Mouse (Mus musculus) limb, embryonic 12.5 days (tissue): ENCODE results near the gene Abcg1. TPM values are rescaled to one million over a fixed set of nuclear protein-coding genes. Genes with fewer than 3 reads are reported as not detected.
A peak's percentile ranks its signal among the peaks of the same experiment; 100 is the strongest.

Experiments
- ATAC-seq: fragments of 200-750 bp; cut with Nextera tagmentation; 2 replicates; pipeline ENCODE4 v1.8.0; 2017; ENCODE audit warnings: low read depth, moderate TSS enrichment; ENCODE audit not compliant: insufficient number of reproducible peaks, insufficient read depth, low FRiP score, low TSS enrichment
- H3K27ac ChIP-seq: fragments of 300-500 bp; sonication (generic); 2 replicates; pipeline ENCODE4 v1.5.1; 2016; ENCODE audit warnings: mild to moderate bottlenecking, moderate library complexity
- H3K27me3 ChIP-seq: fragments of 300-500 bp; sonication (generic); 2 replicates; pipeline ENCODE4 v1.6.1; 2016; ENCODE audit warnings: mild to moderate bottlenecking, moderate library complexity
- H3K36me3 ChIP-seq: fragments of 300-500 bp; sonication (generic); 2 replicates; pipeline ENCODE4 v1.6.1; 2016; ENCODE audit warnings: mild to moderate bottlenecking, moderate library complexity
- H3K4me1 ChIP-seq: fragments of 300-500 bp; sonication (generic); replicated peaks from 2 replicates; pipeline ENCODE4 v1.6.1; 2016
- H3K4me2 ChIP-seq: fragments of 300-500 bp; sonication (generic); 2 replicates; pipeline ENCODE4 v1.6.1; 2016; ENCODE audit warnings: mild to moderate bottlenecking, moderate library complexity
- H3K4me3 ChIP-seq: fragments of 300-500 bp; sonication (generic); replicated peaks from 2 replicates; pipeline ENCODE4 v1.5.1; 2016; ENCODE audit warnings: mild to moderate bottlenecking
- H3K9ac ChIP-seq: fragments of 300-500 bp; sonication (generic); replicated peaks from 2 replicates; pipeline ENCODE4 v1.6.1; 2016; ENCODE audit warnings: mild to moderate bottlenecking, moderate library complexity
- H3K9me3 ChIP-seq: fragments of 300-500 bp; sonication (generic); 2 replicates; pipeline ENCODE4 v1.6.1; 2016; ENCODE audit warnings: mild to moderate bottlenecking, moderate library complexity
- WGBS: fragments of 180-500 bp; shearing (Covaris S2); methylation state at CpG from one replicate; pipeline ENCODE4 v1.1.7; 2016; 5-methylcytosine and 5-hydroxymethylcytosine counted together
- polyA plus RNA-seq: library from polyadenylated mRNA; unstranded; fragments of >200 nt; fragmentation: Nextera tagmentation; extraction: Ambion mirVana; gene quantifications from 2 replicates; pipeline ENCODE4 v1.2.1, GENCODE M21; 2016

Abcg1 gene
- polyA plus RNA-seq, 1 experiment from 2014 or later: 10.9 TPM

DNA sequence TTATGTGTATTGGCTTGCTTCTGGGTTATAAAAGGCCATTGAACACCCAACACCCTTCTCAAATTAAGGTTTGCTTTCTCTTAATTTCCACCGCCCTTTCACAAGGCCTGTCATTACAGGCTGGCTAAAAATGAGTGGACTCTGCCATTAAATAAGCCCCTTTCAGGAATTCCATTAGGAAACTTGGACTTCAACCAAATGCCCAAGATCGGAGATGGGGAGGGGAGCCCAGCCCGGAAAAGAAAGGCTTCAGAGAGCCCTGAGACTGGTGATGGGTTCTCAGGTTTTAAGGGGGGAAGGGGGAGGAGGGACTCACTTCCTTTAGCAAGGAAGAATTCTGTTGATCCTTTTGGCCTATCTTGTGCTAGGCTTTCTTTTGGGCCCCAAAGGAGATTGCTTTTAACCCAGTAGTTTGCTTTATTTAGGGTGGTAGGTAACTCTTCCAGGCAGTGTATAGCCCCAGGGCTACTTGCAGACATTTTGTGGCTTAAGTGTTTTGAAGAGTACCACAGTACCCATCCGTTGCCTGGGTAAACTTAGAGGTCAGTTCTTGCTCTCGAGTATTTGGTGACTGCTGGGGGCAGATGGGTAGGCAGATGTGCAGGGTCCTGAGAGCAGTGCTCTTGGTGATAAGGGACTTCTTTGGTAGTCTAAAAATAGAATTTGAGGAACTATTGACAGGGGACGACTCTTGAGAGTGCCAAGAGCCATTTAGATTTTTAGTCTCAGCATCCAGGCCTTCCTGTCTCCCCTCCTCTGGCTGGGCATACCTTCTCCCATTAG is 13.1 kb downstream of the Abcg1 start:
- no peaks in the 10 kb centered on the region for H3K27me3 ChIP-seq
- H3K36me3 ChIP-seq: no peaks in the 10 kb centered on the region
- peak overlapping the region; percentile 74 for H3K27ac ChIP-seq
- peaks cover 83% of the 10 kb centered on the region for H3K4me1 ChIP-seq
- no peak for ATAC-seq
- H3K4me3 ChIP-seq: no peak overlapping the region
- WGBS: 40% methylated on average over 6 of the region's 6 CpGs
- H3K9me3 ChIP-seq: no peaks in the 10 kb centered on the region
- no peak overlapping the region for H3K4me2 ChIP-seq
- H3K9ac ChIP-seq: no peak overlapping the region

DNA sequence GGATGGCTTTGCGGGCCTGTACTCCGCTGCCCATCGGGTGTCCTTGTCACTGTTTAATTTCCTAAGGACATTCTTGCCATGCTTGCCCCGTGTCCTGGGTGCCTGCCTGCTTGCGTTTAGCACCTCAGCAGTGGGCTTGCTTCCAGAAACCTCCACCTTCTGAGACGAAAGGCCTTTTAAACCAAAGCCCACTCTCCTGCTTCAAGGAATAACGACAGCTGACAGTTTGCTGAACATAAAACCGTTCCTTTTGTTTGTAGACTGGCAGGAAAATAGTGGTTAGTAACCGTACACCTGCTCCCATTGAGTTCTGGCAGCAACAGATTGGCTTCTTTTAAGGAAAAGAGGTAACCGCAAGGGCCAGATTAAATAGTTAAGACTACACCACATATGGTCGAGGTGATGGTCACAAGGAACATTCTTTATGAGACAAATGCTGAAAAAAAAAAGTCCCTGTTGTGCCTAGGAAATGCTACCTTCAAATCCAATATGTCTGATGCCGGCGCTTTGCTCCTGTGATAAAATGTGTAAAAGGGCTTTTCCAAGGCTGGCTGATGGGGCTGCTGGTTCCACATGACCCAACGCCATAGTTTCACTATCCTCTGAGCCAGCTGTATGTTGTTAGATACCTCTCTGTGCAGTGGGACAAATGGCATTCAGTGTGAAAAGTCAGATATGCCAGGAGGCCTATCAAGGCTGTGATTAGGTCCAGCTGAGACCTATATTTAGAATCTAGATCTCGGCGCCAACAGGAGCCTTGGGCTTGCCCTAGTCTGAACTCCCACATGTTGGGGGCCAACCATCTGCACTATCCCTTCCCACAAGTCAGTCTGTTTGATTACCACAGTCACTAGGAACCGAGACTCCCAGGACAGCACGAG is 14.2 kb downstream of the Abcg1 start:
- 50% methylated on average over 18 of the region's 18 CpGs for WGBS
- no peak overlapping the region for H3K4me2 ChIP-seq
- no peak overlapping the region for H3K4me3 ChIP-seq
- H3K27me3 ChIP-seq: no peaks in the 10 kb centered on the region
- H3K9me3 ChIP-seq: no peaks in the 10 kb centered on the region
- peaks cover 78% of the 10 kb centered on the region for H3K4me1 ChIP-seq
- peak overlapping the region; percentile 74 for H3K27ac ChIP-seq
- no peak for ATAC-seq
- H3K36me3 ChIP-seq: no peaks in the 10 kb centered on the region
- H3K9ac ChIP-seq: no peak overlapping the region

DNA sequence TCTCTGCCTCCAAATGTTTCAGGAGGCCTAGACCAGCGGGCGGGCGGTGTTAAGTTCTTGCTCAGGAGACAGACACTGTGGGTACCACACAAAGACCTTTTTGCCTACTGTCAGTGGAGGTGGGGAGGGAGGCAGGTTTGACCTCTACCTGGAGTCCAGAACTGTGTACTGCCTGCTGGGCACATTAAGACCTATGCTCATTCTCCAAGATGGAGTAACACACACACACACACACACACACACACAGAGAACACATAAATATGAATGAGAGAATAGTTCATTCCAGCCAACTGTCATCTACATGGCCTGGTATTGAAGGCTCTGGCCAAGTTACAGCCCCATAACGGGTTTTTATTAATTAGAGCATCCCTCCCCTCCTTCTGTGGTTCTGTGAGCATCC is 15.4 kb downstream of the Abcg1 start:
- Histone ChIP-seq H3K36me3 (no peaks in the 10 kb centered on the region), H3K27me3 (no peaks in the 10 kb centered on the region), H3K9me3 (no peaks in the 10 kb centered on the region), H3K9ac (no peak overlapping the region), H3K4me2 (peak overlapping the region; percentile 58), H3K4me3 (peak overlapping the region; percentile 22; the same call in 1 of the 2 replicates), H3K27ac (peak overlapping the region; percentile 74; the same call in 1 of the 2 replicates), H3K4me1 (peaks cover 69% of the 10 kb centered on the region)
- no peak for ATAC-seq
- 74% methylated on average over 4 of the region's 4 CpGs for WGBS

DNA sequence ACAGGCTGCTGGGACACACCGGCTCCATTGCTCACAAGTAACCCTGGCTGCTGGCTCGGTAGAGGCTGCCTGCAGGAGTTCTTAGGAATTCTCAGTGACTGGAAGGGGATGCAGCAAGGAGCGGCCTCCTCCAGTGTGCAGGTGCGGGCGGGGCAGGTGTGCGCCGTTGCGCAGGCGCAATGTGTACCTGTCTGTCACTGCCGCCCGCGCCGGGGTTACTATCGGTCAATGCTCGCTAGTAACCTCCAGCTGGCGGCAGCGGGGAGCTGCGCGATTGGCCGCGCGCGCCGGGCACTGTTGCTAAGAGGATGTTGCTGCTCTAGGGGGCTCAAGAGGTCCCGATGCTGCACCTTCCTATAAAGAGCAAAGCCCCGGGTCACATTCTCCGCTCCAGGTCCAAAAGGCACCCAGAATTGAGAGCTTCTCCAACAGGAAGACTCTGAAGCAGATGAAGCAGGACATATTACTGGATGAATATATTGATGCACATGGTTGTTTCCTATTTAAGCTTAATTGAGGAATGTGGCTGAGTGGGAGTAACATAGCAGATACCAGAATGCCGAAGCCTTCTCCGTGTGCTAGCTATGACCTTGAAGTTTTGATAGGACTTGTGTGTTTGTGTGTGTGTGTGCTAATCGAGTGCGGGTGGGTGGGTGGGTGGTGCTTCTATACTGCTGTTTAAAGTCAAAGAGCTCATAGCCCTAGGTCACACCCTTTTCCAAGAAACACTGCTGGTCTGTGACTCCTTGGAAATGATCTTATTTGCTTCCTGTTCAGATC is 16.0 kb downstream of the Abcg1 start:
- 2% methylated on average over 31 of the region's 31 CpGs for WGBS
- H3K9me3 ChIP-seq: no peaks in the 10 kb centered on the region
- no peaks in the 10 kb centered on the region for H3K27me3 ChIP-seq
- H3K36me3 ChIP-seq: no peaks in the 10 kb centered on the region
- H3K4me1 ChIP-seq: peaks cover 69% of the 10 kb centered on the region
- peak overlapping the region; percentile 22 for H3K4me3 ChIP-seq
- H3K27ac ChIP-seq: peak overlapping the region; percentile 74; the same call in 1 of the 2 replicates
- H3K4me2 ChIP-seq: peak overlapping the region; percentile 58
- H3K9ac ChIP-seq: no peak overlapping the region
- ATAC-seq: peak; percentile 80

DNA sequence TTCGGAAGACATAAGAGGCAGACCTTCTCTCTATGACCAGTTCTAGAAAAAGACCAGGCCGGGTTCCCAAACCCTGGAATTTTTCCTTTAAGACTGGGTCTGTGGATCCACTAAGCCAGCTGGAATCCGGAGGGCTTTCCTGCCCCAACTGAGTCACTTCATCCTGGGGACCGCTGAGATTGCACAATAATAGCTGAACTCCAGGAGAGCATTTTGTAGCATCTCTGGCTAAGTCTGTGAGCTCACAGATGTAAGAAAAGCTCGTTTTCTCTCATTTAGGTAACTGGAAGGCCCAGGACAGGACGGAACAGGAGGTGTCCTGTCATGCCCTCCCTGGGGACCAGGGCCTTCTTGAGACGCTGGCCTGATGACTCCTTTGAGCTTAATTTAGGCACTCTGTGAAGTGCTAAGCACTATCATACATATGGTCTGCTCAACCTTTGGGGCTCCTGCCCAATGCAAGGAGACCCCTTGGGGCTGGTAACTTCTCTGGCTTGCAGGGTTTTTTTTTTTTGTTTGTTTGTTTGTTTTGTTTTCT is 16.6 kb downstream of the Abcg1 start:
- WGBS: 23% methylated on average over 7 of the region's 7 CpGs
- H3K27ac ChIP-seq: 0 out of 2 replicates have a peak overlapping the region, but pooled peaks have one; percentile 74
- peak overlapping the region; percentile 58 for H3K4me2 ChIP-seq
- H3K9me3 ChIP-seq: no peaks in the 10 kb centered on the region
- no peak for ATAC-seq
- peaks cover 70% of the 10 kb centered on the region for H3K4me1 ChIP-seq
- no peak overlapping the region for H3K9ac ChIP-seq
- H3K27me3 ChIP-seq: no peaks in the 10 kb centered on the region
- H3K4me3 ChIP-seq: 0 out of 2 replicates have a peak overlapping the region, but pooled peaks have one; percentile 22
- H3K36me3 ChIP-seq: no peaks in the 10 kb centered on the region

DNA sequence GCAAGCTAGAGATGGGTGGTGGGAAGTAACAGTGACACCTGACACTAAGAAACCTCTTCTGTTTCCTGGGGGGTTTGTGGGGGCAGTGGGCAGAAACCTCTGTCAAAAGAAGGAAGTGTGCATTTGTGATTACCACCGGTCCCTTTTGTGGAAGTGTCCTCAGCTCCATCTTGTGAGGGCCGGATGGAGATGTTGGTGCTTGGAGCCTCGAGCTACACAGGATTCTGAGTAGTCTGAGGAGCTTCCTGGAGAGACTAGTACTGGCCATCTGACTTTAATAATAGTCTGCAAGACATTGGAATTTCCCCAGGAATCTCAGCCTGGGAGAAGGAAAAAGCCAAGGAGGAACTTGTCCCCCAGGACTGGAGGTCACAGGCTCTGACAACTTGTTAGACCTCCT is 17.2 kb downstream of the Abcg1 start:
- no peaks in the 10 kb centered on the region for H3K36me3 ChIP-seq
- H3K4me1 ChIP-seq: peaks cover 72% of the 10 kb centered on the region
- ATAC-seq: no peak
- H3K9ac ChIP-seq: no peak overlapping the region
- no peak overlapping the region for H3K4me3 ChIP-seq
- no peak overlapping the region for H3K27ac ChIP-seq
- H3K4me2 ChIP-seq: no peak overlapping the region
- H3K27me3 ChIP-seq: no peaks in the 10 kb centered on the region
- WGBS: 26% methylated on average over 3 of the region's 3 CpGs
- no peaks in the 10 kb centered on the region for H3K9me3 ChIP-seq

DNA sequence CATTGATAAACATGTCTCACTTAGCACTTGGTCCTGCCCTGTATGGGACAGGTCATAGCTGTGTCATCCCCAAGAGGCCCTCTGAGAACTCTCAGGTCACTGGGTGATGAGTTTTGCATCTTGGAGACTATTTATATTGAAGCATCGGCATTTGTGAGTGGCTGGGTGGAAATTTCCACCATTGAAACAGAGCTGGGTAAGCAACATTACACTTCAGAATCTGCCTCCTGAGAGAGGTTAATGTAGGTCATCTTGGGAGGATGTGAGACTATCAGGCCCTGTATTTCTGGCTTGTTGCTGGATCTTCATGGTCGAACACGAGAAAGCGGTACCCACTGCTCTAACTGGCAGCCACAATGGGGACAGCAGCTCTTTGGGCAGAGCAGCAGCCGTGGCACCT is 18.0 kb downstream of the Abcg1 start:
- H3K36me3 ChIP-seq: no peaks in the 10 kb centered on the region
- no peaks in the 10 kb centered on the region for H3K27me3 ChIP-seq
- no peak overlapping the region for H3K4me2 ChIP-seq
- H3K9ac ChIP-seq: no peak overlapping the region
- H3K4me1 ChIP-seq: peaks cover 68% of the 10 kb centered on the region
- no peaks in the 10 kb centered on the region for H3K9me3 ChIP-seq
- H3K27ac ChIP-seq: no peak overlapping the region
- H3K4me3 ChIP-seq: no peak overlapping the region
- no peak for ATAC-seq
- WGBS: 89% methylated on average over 5 of the region's 5 CpGs

DNA sequence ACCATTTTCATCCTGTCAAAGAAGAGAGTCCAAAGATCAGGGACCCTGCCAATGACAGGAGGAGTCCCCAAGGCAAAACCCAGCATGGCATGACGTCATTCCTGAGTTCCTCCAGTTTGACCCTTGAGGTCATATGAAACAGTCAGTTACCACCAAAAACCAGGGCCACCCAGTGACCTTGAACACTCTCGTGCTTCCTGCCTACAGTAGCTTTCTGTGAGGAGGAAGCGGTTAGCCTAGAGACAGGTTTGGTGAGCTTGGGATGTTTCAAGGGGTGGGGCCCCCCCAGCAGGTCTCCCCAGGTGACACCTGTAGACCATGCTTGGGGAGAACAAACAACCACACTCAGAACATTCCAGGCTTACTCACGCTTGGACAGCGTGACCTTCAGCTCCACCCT is 20.1 kb downstream of the Abcg1 start:
- H3K36me3 ChIP-seq: no peaks in the 10 kb centered on the region
- WGBS: 67% methylated on average over 5 of the region's 5 CpGs
- H3K4me3 ChIP-seq: no peak overlapping the region
- H3K27ac ChIP-seq: no peak overlapping the region
- H3K27me3 ChIP-seq: no peaks in the 10 kb centered on the region
- no peaks in the 10 kb centered on the region for H3K9me3 ChIP-seq
- ATAC-seq: no peak
- H3K4me1 ChIP-seq: peaks cover 47% of the 10 kb centered on the region
- H3K9ac ChIP-seq: no peak overlapping the region
- H3K4me2 ChIP-seq: no peak overlapping the region

DNA sequence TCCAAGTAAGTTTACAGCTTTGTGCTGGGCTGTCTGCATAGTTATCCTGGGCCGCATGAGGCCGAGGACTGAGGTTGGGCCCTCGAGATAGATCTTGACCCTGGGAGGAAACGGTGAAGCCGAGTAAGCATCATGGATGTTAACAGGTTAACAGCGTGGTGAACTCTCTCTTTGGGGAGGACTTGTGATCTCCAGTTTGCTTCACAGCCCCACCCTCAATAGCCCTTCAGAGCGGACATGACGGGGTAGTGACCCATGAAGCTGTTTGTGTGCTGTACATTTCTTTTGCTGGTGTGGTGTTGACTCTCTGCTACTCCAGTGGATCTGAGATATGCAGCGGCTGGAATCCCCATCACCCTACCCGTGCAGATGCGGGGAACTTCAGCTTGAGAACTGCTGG is 21.1 kb downstream of the Abcg1 start:
- WGBS: 83% methylated on average over 11 of the region's 11 CpGs
- no peak for ATAC-seq
- peaks cover 37% of the 10 kb centered on the region for H3K4me1 ChIP-seq
- no peaks in the 10 kb centered on the region for H3K9me3 ChIP-seq
- no peak overlapping the region for H3K4me2 ChIP-seq
- H3K27ac ChIP-seq: no peak overlapping the region
- H3K4me3 ChIP-seq: no peak overlapping the region
- H3K27me3 ChIP-seq: no peaks in the 10 kb centered on the region
- no peaks in the 10 kb centered on the region for H3K36me3 ChIP-seq
- no peak overlapping the region for H3K9ac ChIP-seq

DNA sequence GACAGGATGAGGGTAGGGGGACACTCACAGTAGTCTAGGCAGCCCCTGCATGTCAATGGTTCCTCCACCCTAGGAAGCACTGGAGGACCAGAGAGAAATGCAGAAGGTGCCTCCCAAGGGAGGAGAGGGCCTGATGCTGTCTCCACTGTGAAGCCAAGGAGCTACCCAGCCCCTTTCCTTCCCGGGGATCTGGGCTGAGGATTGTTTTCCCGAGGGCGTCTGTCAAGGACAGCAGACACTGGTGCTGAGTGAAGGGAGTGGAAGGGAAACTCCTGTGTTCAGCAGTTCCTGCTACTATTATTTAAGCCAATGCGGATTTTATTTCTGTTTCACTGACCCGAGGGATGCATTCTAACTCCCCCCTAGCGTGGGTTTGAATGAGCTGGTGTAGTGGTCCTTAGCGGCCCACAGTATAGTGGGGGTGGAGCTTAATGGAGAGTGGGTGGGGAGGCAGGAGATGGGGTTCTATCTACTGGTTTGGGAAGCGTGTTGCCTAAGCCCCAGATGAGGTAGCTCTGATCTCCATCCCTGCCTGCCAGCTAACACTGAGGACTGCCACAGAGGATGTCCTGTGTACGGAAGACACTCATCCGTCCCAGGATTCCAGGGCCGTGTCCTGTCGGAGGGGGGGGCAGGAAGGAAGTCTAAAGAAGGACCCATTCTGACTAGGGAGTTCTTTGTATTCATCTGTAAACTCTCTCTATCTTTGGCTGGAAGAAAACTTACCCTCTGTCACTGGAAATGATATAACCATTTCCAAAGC is 21.8 kb downstream of the Abcg1 start:
- Histone ChIP-seq H3K27ac (peak overlapping the region; percentile 24; the same call in 1 of the 2 replicates), H3K27me3 (no peaks in the 10 kb centered on the region), H3K36me3 (no peaks in the 10 kb centered on the region), H3K4me2 (no peak overlapping the region), H3K9me3 (no peaks in the 10 kb centered on the region), H3K4me3 (no peak overlapping the region), H3K9ac (no peak overlapping the region), H3K4me1 (peaks cover 30% of the 10 kb centered on the region)
- 64% methylated on average over 12 of the region's 12 CpGs for WGBS
- no peak; the same call in 1 of the 2 replicates for ATAC-seq
